Mouse (Mus musculus) bone marrow macrophage, adult 2 months (primary cell): ENCODE data around the gene Acd. TPM values are rescaled to one million over a fixed set of nuclear protein-coding genes. Genes with fewer than 3 reads are reported as not detected.
A peak's percentile ranks its signal among the peaks of the same experiment; 100 is the strongest.

ENCODE experiments used
- H3K27ac ChIP-seq: 2 replicates; pipeline ENCODE4 v1.5.1; 2012; ENCODE audit warnings: low read depth, low read length; ENCODE audit not compliant: insufficient read depth
- H3K4me1 ChIP-seq: 2 replicates; pipeline ENCODE4 v1.6.1; 2012; ENCODE audit warnings: low read length; ENCODE audit not compliant: control insufficient read depth, insufficient read depth
- H3K4me3 ChIP-seq: 2 replicates; pipeline ENCODE4 v1.5.1; 2012; ENCODE audit warnings: mild to moderate bottlenecking, low read length, moderate library complexity; ENCODE audit not compliant: insufficient read depth
- CTCF ChIP-seq: IDR thresholded peaks from 2 replicates; pipeline ENCODE4 v1.5.1; 2012; ENCODE audit warnings: low read depth, mild to moderate bottlenecking, low read length, moderate library complexity
- POLR2A ChIP-seq: IDR thresholded peaks from 2 replicates; pipeline ENCODE4 v1.6.1; 2012; ENCODE audit warnings: mild to moderate bottlenecking, low read depth, low read length, borderline replicate concordance
- polyA plus RNA-seq: library from polyadenylated mRNA; stranded (reverse); fragments of >200 nt; gene quantifications from 2 replicates; pipeline ENCODE4 v1.2.4, GENCODE M21; 2012; ENCODE audit not compliant: missing spikeins, insufficient read depth, insufficient read length

Acd gene
- polyA plus RNA-seq, 1 experiment, result 41.6 TPM

DNA sequence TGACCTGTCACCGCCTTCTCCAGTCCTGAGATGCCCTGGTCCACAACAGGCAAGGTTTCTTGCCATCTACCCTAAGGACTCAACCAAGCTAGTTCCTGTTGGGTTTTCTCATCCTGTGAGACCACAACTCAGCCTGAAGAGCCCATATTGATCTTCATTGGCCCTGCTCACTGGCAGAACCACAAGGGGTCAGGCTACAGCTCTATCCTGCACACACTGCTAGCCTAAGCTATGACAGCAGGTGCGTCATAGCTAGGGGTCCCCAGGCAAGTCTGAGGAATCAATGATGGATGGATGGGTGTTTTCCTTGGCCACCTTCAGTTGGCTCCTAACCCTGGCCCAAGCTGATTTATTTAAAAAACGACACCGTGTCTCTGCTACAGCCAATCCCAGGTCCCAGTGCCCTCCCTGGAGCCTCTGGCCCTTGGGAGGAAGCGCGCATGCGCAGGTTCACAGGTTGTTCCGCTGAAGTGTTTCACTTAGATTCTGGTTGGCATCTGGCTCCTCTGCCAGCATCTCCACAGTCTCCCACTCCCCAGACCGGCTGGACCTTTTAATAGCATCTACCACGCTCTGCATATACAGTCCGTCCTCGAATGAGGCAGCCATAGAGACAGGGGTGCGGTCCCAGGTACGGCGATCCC lies 15.5 kb upstream of the Acd start:
- Histone ChIP-seq H3K27ac (no peak overlapping the region), H3K4me1 (peaks cover 14% of the 10 kb centered on the region), H3K4me3 (no peak overlapping the region)
- TF ChIP-seq POLR2A (no peak), CTCF (no peak)

DNA sequence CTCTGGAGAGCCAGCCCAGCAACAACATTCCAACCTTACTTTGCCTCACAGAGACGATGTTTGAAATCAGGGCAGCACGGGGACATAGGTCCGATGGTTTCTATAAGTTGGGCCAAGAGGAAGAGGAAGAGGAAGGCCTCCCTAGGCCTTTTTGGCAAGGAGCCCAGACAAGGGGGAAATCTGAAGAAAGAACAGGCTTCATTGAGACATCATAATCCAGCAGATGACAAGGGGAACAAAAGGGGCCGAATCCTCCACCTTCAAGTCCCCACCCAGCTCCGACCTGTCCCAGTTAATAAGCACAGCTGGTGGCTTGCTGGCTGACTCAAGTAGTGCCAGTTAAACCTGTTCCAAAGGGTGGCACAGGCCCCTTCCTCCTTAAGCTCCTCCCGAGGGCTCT lies 14.1 kb upstream of the Acd start:
- peak overlapping the region; percentile 41 for H3K27ac ChIP-seq
- TF ChIP-seq CTCF, result no peak
- no peak for TF ChIP-seq POLR2A

DNA sequence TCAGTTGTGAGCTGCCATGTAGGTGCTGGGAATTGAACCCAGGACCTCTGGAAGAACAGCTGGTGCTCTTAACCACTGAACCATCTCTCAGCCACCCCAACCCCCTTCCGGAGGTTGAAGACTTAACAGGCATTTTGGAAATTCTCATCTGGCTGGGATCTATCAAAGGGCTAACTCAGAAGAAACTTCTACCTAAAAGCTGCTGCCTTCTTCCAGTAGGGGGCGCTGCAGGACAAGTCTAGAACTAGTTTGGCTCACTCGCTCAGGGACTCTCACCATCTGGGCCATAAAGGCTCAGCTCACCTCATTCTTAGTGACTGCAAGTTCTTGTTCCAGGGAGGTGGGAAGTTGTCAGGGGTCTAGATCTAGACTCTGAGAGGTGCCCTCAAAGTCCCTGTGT lies 13.2 kb upstream of the Acd start:
- no peak overlapping the region for H3K27ac ChIP-seq
- peaks cover 14% of the 10 kb centered on the region for H3K4me1 ChIP-seq
- peak; percentile 91 for TF ChIP-seq CTCF
- TF ChIP-seq POLR2A, result no peak
- H3K4me3 ChIP-seq, result no peak overlapping the region

More for the DNA sequence above, 14.1 kb upstream of the Acd start:
- peaks cover 14% of the 10 kb centered on the region for H3K4me1 ChIP-seq
- no peak overlapping the region for H3K4me3 ChIP-seq

DNA sequence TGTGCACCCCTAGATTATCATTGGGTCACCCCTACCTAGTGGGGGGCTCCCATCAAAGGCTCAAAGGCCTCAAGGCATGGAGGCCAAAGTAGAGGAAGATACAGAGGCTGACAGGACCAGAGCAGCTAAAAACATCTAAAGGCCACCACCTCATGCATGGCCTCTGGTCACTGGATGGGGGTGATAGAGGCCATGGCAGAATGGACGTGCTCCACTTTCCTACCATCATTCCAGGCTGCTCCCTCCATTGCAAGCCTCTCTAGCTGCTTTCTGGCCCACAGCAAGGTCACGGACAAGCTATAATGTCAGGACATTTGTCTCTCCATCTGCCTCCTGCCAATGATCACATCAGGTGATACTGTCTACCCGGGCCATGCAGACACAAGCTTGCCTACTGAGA lies 11.4 kb upstream of the Acd start:
- no peak overlapping the region for H3K27ac ChIP-seq
- H3K4me1 ChIP-seq, result peaks cover 14% of the 10 kb centered on the region
- no peak overlapping the region for H3K4me3 ChIP-seq
- TF ChIP-seq POLR2A, result no peak
- no peak for TF ChIP-seq CTCF

DNA sequence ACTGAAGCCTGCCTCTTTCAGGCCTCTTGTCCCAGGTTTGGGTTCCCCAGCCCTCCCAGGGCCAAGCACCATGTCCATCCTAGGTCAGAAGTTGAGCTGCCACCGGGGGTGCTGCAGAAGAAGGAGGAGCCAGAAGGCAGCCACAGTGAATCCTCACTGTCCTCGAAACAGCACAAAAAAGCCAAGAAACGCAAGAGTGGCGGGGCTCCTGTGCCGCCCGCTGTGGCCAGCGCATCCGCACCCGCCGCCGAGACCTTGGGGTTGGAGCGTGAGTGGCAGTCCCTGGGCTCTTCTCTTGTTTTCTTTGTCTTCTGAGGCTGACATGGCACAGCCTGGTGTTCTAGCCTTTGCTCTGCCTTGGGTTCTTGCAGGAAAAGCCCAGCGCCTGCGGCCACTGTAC lies 8.4 kb upstream of the Acd start:
- Histone ChIP-seq H3K4me3 (no peak overlapping the region), H3K27ac (no peak overlapping the region), H3K4me1 (peaks cover 3% of the 10 kb centered on the region; the same call in 1 of the 2 replicates)
- TF ChIP-seq POLR2A (no peak), CTCF (no peak)

DNA sequence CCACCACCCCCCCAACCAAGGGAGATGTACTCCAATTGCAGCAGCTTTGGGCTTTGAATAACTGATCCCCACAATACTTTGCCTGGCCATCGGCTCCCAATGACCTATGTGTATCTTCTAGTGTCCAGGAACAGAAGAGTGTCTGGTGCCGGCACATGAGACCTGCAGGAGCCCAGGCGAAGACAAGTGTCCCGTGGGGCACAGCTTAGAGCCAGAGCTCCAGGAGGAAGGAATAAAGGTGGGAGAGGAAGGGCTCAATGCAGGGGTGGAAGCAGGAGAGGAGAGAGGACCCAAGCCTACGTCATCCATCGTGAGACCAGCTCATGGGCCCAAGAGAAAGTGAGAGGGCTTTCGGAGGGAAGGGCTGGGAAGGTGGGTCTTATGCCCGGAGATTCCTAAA lies 7.8 kb upstream of the Acd start:
- H3K4me3 ChIP-seq, result no peak overlapping the region
- peaks cover 3% of the 10 kb centered on the region; the same call in 1 of the 2 replicates for H3K4me1 ChIP-seq
- TF ChIP-seq POLR2A, result no peak
- no peak overlapping the region for H3K27ac ChIP-seq

DNA sequence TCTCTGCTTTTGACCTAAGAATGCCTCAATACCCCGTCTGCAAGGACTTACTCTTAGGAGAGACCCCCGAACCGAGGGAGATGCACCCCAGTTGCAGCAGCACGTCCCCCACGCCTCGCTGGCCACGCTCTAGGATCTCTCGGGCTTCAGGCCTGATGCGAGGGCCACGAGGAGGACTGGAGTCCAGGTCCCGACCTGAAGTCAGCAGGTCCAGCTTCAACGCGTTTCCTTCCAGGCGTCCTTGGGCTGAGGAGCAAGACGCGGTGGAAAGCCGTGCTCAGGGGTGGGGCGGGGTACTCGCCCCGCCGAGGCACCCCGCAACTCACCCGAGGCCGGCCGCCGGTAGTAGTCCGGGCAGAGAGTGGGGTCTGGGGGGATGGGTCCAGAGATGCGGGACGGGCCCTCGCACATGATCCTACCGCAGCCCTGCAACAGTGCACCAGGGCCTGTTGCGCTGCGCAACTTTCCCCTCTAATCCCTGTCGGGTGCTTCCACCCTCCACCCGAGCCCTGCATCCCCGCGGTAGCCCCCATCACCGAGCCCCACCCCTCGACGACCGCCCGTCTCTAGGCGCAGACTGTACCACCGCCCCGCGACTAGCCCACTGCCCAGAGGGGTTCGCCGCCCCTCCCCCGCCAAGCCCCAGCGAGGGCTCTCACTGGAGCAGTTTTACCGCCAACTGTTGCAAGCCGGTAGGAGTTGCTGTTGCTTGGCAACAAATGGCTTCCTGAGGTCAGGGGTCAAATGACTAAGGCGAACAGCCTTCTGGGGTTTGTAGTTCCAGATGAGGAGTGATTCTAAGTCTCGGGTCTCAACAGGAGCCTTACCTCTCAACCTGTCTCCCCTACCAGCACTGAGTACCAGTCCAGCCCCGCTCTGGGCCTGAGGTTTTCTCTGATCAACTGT lies 6.8 kb upstream of the Acd start, which contains the start of the genes 4933405L10Rik and Enkd1:
4933405L10Rik (plus strand) TSS at position 158 of the 906 bp plus-strand sequence.
Enkd1 (minus strand) TSS at position 713 of the 906 bp plus-strand sequence.
- no peak within 1 kb of the TSS for H3K27ac ChIP-seq
- H3K4me3 ChIP-seq, result peak within 1 kb of the TSS; percentile 79
- TF ChIP-seq POLR2A, result no peak
- TF ChIP-seq CTCF, result no peak
- H3K4me1 ChIP-seq, result peaks cover 3% of the 10 kb centered on the region; the same call in 1 of the 2 replicates

DNA sequence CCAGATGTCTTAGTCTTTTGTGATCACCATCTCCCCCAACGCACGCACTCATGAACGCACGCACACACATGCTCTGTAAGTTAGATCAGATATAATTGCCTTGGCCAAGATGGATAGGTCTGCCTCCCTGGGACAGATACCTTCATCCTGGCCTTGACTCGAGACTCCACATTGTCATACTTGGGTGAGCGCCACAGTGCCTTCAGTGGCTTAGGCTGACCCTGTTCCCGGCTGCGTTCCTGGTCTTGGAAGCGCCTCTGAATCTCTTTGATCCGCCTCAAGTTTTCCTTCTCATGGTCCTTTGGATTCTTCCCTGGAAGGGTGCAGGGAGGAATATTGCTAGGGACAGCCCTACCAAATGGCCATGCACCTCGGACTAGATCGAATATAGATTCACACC lies 5.5 kb upstream of the Acd start:
- H3K4me1 ChIP-seq, result peaks cover 3% of the 10 kb centered on the region; the same call in 1 of the 2 replicates
- H3K4me3 ChIP-seq, result no peak overlapping the region
- H3K27ac ChIP-seq, result no peak overlapping the region
- TF ChIP-seq CTCF (no peak), POLR2A (no peak)

DNA sequence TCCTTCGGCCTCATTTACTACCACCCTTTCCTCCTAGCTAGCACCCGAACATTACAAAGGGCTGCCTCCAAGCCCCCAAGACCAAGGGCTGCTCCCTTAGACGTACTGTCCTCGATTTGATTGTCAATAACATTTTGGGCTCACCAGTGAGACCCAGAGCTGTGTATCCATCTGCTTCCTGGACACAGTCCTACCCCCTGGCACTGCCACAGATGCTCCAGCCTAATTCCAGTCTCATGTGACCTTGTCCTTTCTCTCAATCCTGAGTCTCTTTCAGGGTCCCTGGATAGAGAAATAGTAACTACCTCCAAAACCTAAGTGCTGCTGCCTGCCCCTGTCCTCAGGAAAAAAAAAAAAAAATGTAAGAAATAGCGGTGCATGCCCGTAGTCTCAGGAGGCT lies 4.1 kb upstream of the Acd start:
- Histone ChIP-seq H3K4me1 (peaks cover 5% of the 10 kb centered on the region; the same call in 1 of the 2 replicates), H3K4me3 (no peak overlapping the region), H3K27ac (no peak overlapping the region)
- TF ChIP-seq CTCF, result no peak
- no peak for TF ChIP-seq POLR2A
